Comparison of ENCODE assay signal across 11 mouse cellular contexts in the genomic region with DNA sequence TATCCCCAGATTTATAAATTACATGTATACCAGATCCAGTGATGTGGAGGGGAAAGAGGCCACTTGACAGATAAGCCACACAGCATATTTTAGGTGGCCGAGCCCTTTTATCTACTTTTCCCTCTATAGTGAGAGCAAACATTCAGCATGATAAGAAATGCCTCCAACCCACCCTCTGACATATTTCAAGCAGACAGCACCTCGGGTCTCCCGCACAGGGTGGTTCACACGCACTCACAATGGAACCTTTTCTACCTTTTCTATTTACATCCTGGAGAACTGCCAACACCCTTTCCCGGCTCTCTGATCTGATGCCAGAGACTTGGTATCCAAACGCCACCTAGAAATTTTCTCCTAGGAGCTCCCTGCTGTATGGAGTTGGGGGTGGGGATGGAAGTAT. TPM values are rescaled to one million over a fixed set of nuclear protein-coding genes. Genes with fewer than 3 reads are reported as not detected.
DNase-seq lines count a peak whose midpoint lies in the region; ATAC-seq and TF ChIP-seq lines count a peak whose summit lies in the region.
"Had no signal": no experiment of that assay in that cellular context is flagged by ENCODE, and none has a peak within 500 bp of the region (broad histone marks: within the 10 kb centered on the region; RNA-seq: fewer than 3 reads in every experiment).

No protein-coding gene starts in this region.

- no peak for TF ChIP-seq CTCF in forebrain, postnatal 0 days (IDR thresholded peaks at IDR 0.05; ENCODE audit: low read depth)

- no peaks in the 10 kb centered on the region for H3K27me3 ChIP-seq in forebrain, embryonic 13.5 days
- no peaks in the 10 kb centered on the region for H3K27me3 ChIP-seq in forebrain, postnatal 0 days (ENCODE audit: insufficient read depth, low read length)
- no peaks in the 10 kb centered on the region for H3K27me3 ChIP-seq in intestine, embryonic 16.5 days (replicated peaks; ENCODE audit: control insufficient read depth, insufficient read depth, low read length)
- H3K27me3 ChIP-seq: CH12.LX had no signal

- H3K4me1 ChIP-seq in forebrain, embryonic 13.5 days = peaks cover 25% of the 10 kb centered on the region
- H3K4me1 ChIP-seq in forebrain, postnatal 0 days (ENCODE audit: insufficient read depth) = peaks cover 6% of the 10 kb centered on the region; the same call in 1 of the 2 replicates
- H3K4me1 ChIP-seq in intestine, embryonic 16.5 days (ENCODE audit: control insufficient read depth, insufficient read depth, low read length) = peaks cover 22% of the 10 kb centered on the region

- H3K9me3 ChIP-seq in forebrain, embryonic 13.5 days (replicated peaks) = no peaks in the 10 kb centered on the region
- no peaks in the 10 kb centered on the region for H3K9me3 ChIP-seq in forebrain, postnatal 0 days (ENCODE audit: low read length)
- no peaks in the 10 kb centered on the region for H3K9me3 ChIP-seq in intestine, embryonic 16.5 days (ENCODE audit: control insufficient read depth, low read length)
- H3K9me3 ChIP-seq: hindbrain, embryonic 10.5 days had no signal

- 0 out of 2 replicates have a peak, but pooled peaks have one; percentile 27 for ATAC-seq in forebrain, embryonic 13.5 days
- ATAC-seq in forebrain, postnatal 0 days = no peak
- peak; percentile 63 for ATAC-seq in intestine, embryonic 16.5 days

- no peak overlapping the region for H3K9ac ChIP-seq in forebrain, embryonic 13.5 days
- no peak overlapping the region for H3K9ac ChIP-seq in forebrain, postnatal 0 days
- no peak overlapping the region for H3K9ac ChIP-seq in intestine, embryonic 16.5 days (ENCODE audit: low read depth, low read length)

- 24% methylated on average over 6 of the region's 6 CpGs for WGBS in forebrain, embryonic 13.5 days
- WGBS in forebrain, postnatal 0 days = 12% methylated on average over 6 of the region's 6 CpGs
- 19% methylated on average over 6 of the region's 6 CpGs for WGBS in intestine, embryonic 16.5 days

- no peak for DNase-seq in forebrain, postnatal 0 days
- DNase-seq in kidney, postnatal 14 days = peak; percentile 30
- no peak for DNase-seq in kidney, adult 8-10 months
- DNase-seq in lung, postnatal 4 days = peak; percentile 58 to 65
- no peak for DNase-seq in T-cell, adult 2 months (ENCODE audit: low spot score)
- DNase-seq in left cerebral cortex, adult 11 months (ENCODE audit: low spot score) = no peak
- DNase-seq: right cerebral cortex, postnatal 14 days had no signal

- H3K27ac ChIP-seq in forebrain, embryonic 13.5 days = no peak overlapping the region
- H3K27ac ChIP-seq in forebrain, postnatal 0 days (ENCODE audit: low read depth, low read length) = no peak overlapping the region
- no peak overlapping the region for H3K27ac ChIP-seq in intestine, embryonic 16.5 days (ENCODE audit: low read length)
- H3K27ac ChIP-seq: hindbrain, embryonic 10.5 days had no signal

- no peaks in the 10 kb centered on the region for H3K36me3 ChIP-seq in forebrain, embryonic 13.5 days (ENCODE audit: poor library complexity, severe bottlenecking)
- H3K36me3 ChIP-seq in forebrain, postnatal 0 days (ENCODE audit: insufficient read depth) = no peaks in the 10 kb centered on the region
- H3K36me3 ChIP-seq in intestine, embryonic 16.5 days (ENCODE audit: control insufficient read depth, insufficient read depth, low read length) = no peaks in the 10 kb centered on the region
- H3K36me3 ChIP-seq: hindbrain, embryonic 10.5 days had no signal

- no peak overlapping the region for H3K4me3 ChIP-seq in forebrain, embryonic 13.5 days
- no peak overlapping the region for H3K4me3 ChIP-seq in forebrain, postnatal 0 days (ENCODE audit: low read depth, low read length)
- H3K4me3 ChIP-seq in intestine, embryonic 16.5 days (ENCODE audit: low read length) = no peak overlapping the region
- H3K4me3 ChIP-seq: hindbrain, embryonic 10.5 days had no signal

- H3K4me2 ChIP-seq in forebrain, embryonic 13.5 days = peak overlapping the region; percentile 10; the same call in 1 of the 2 replicates
- H3K4me2 ChIP-seq in forebrain, postnatal 0 days (ENCODE audit: low read depth) = no peak overlapping the region
- no peak overlapping the region for H3K4me2 ChIP-seq in intestine, embryonic 16.5 days (ENCODE audit: low read depth, low read length)

RNA-seq across cellular contexts. Expression of a gene that starts 58.0 kb away (rescaled TPM):
- polyA plus RNA-seq in forebrain, embryonic 13.5 days (2015; fragmentation: Nextera tagmentation; extraction: Ambion mirVana) = 11.8 and 12.8 TPM in 2 replicates
- 25.2 and 42.4 TPM in 2 replicates for total RNA-seq in forebrain, postnatal 0 days (2014; rRNA removed)
- 9.7 and 9.8 TPM in 2 replicates for polyA plus RNA-seq in forebrain, postnatal 0 days (2015; fragmentation: Nextera tagmentation; extraction: Ambion mirVana)
- polyA plus RNA-seq in intestine, embryonic 16.5 days (2015; fragmentation: Nextera tagmentation; extraction: Ambion mirVana) = 37.1 and 44.0 TPM in 2 replicates

Comparison
In these comparisons a context has a peak if more than half of its experiments do, and no peak if none do; other contexts are left out.
1. DNase-seq: peak in kidney, postnatal 14 days (single experiment) and lung, postnatal 4 days (2 of 2); none in forebrain, postnatal 0 days (single experiment), kidney, adult 8-10 months (0 of 2), T-cell, adult 2 months (single experiment) and left cerebral cortex, adult 11 months (single experiment).